Mouse (Mus musculus): ENCODE results near the gene Elf5.
A peak's percentile ranks its signal among the peaks of the same experiment; 100 is the strongest.

The Elf5 gene

DNA sequence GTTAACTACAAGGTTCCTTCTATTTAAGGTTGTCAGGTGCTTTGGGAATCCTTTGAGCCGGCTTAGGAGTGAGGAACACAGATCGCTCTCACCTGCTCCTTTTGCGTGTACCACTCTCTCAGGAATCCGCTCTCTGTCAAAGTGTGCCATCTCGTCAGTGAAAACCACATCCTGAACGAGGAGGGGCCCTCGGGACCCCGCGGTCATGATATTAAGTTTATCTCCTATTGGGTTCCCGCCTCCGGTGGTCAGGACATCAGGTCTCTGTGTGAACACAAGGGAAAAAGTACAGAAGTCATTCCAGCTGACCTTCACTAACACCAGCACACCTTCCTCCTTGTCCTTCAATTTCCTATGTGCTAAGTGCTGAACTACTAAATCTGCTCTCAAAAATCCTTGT is 65.2 kb downstream of the Elf5 start:
- no peak for DNase-seq (ENCODE audit: extremely low spot score)

DNA sequence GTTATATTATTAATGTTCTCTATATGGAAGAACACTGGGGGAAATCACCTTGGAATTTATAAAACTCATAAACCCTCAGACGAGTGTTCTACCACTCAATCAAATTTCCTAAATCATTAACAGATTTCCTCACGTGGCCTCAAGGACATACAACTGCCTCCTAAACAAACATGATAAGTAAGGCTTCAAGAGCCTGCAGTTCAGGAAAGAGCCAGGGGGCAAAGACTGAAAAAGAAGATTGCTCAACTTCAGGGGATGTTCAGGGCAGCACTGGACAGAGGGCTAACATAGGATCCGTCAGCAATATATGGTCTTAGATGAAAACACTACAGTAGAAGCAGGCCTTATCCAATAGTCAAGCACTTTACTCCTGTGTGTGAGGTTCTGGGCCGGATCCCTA is 66.0 kb downstream of the Elf5 start:
- no peak for DNase-seq (ENCODE audit: extremely low spot score)

- DNase-seq (ENCODE audit: extremely low spot score): no peak
Observed at GRCm38 (mm10) chr2:103478326-103478725, 66.8 kb downstream of the Elf5 start.

- no peak for DNase-seq (ENCODE audit: extremely low spot score)
Observed at GRCm38 (mm10) chr2:103480240-103480639, 68.8 kb downstream of the Elf5 start.

DNA sequence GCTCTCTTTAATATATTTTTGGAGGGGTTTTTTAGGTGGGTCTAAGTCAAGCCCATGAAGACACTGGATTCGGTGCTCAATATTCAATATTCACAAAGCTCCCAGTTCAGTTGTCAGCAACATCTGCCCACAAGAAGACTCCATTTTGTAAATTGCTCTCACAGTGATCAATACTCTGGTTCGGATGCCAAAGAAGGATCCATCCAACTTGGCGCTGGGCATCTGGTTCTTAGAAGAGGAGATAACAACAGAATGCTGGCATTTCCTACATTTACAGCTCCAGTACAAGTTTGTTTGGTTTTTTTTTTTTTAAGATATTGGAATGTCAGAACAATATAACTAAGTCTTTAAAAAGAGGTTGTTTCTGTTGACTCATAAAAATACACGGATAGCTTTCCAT is 69.4 kb downstream of the Elf5 start:
- no peak for DNase-seq (ENCODE audit: extremely low spot score)

DNA sequence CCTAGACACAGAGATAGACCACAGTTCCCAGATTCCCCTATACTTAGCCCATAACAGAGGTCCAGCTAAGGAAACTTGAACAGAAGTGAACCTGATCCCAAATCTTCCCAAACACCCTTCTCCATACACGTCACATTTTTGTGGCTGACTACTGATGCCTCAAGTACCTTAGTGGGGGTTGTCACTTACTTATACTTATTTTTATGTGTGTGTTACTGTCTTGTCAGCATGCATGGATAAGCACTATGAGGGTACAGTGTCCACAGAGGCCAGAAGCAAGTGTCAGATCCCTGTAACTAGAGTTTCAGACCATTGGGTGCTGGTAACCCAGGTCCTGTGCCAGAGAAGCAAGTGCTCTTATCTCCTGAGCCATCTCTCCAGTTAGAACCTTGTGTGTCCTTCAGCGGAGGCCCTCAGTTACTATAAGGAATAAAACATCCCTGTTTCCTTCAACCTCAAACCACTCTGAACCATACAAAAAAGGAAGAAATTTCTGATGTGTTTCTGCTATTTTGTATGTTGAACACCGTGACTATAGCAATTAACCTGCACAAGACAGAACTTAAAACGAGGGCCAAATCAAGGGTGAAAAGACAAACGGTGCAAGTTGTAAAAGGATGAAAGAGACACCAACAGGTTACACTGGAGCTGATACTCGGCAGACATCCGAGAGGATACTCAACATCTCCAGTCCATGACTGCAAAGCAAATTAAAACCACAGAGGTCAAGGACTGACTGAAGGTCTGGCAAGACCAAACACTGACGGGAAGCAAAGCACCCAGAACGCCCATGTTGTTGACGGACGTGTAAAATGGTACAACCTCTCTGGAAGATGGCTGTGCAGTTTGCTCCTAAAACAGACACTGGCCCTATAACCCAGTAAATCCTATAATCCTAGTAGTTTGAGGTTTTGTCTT is 70.1 kb downstream of the Elf5 start:
- no peak for DNase-seq (ENCODE audit: extremely low spot score)

GRCm38 (mm10) chr2:103483289-103483985 is 71.9 kb downstream of the Elf5 start:
- no peak for DNase-seq (ENCODE audit: extremely low spot score)

GRCm38 (mm10) chr2:103483986-103484520 is 72.6 kb downstream of the Elf5 start:
- DNase-seq (ENCODE audit: extremely low spot score): no peak

DNA sequence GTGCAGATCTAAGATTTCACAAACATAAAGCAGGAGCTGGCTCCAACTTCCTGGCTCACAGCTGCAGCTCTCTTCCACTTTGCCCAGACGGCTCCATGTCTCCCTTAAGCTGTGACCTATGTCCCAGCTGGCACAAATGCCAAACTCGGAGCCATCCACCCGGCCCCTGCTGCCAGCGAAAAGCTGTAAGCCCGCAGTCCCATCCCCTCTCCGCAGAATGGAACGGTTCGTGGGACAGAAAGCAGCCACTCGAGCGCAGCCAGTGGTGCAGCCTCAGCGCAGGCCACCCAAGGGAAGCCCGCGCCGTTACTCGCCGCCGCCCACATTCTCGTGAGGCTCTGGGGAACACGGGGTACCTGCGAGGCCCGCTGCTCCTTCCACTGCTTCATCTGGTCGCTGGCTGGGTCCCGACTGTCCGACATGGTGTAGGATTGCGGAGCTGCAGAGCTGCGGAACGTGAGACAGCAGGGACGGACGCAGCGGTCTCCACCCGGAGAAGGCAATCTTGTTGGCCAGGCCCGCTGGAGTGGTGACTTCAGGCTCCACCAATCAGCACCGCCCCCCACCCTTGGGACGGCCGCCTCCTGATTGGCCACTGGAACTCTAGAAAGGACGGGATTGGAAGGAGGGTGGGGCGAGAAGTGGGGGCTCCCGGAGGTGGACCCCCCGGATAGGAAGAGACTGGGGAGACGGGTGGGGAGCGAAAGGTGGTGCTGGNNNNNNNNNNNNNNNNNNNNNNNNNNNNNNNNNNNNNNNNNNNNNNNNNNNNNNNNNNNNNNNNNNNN is 73.3 kb downstream of the Elf5 start, which contains the start of gene Cat:
Cat (minus strand) TSS at position 544 of the 785 bp plus-strand sequence.
- peak; percentile 97 for DNase-seq (ENCODE audit: extremely low spot score)

DNA sequence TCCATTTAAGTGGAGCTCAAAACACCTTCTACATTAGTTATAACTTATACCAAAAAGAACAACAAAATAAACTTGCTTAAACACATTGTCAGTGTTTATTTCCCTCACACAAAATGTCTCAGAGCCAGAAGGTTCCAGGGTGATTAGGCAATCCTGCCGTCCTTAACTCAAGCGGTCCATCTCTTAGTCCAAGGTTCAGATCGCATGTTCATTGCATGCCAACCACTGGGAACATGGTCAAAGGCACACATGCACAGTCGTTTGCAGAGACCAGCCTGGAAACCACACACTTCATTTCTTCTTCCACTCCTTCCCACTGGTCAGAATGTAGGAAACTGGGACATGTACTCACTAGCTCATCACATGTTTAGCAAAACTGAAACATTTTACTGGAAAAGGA is 81.0 kb downstream of the Elf5 start:
- no peak for DNase-seq (ENCODE audit: extremely low spot score)

DNA sequence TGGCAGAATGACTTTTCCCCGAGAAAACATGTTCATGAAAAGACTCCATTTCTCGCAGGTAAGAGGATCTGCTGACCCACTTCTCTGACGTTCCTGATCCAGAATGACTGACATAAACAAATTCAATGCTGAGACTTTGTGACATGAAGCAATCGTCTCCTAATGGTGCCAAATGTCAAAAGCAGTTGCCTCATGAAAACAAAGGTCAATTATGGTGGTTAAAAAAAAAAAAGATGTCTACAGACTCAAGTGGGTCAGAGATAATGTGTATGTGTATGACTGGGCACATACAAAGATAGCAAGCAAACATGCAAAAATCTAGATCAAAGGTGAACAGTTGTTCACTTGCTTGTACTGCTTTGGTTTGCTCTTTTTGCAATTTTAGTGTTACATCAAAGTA is 82.3 kb downstream of the Elf5 start:
- no peak for DNase-seq (ENCODE audit: extremely low spot score)

DNA sequence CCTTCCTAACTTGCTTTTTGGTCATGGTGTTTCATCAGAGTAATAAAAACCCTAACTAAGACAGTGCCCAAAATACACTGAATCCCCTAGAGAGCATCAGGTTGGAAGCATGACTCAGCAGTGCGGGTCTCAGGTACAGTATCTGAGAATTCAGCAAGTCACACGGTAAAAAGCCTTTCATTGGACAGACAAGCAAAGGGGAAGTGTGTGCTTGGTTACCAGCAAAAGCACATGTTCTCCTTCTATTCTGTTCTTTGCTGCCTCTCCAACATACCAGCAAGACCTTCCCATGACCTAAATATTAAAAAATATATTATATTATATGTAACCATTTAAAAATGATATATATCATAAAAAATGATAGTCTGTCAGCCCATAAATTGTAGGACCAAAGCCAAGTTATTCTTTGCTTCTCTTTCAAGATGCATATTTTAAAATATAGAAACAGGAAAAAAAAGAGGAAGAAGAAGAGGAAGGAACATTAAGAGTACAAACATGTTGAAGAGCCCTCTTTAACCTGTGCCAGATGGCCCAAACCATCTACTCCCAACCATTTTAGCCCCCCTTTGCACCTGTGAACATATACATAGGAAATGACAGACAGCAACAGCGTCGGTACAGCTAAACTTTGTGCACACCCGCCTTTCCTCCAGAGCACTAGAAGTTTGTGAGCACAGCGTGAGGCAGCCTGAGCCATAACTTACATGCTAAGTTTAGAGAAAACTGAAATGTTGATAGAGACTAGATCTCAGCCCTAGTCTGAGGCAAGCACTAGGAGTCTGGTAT is 84.3 kb downstream of the Elf5 start:
- no peak for DNase-seq (ENCODE audit: extremely low spot score)

Measured in embryo, embryonic 9.5 days (tissue).